Mouse (Mus musculus): ENCODE results near the gene Sqstm1. TPM values are rescaled to one million over a fixed set of nuclear protein-coding genes. Genes with fewer than 3 reads are reported as not detected.

Sqstm1 gene
- polyA plus RNA-seq (2015; fragmentation: Nextera tagmentation; extraction: Ambion mirVana), result 224 and 229 TPM in 2 replicates

DNA sequence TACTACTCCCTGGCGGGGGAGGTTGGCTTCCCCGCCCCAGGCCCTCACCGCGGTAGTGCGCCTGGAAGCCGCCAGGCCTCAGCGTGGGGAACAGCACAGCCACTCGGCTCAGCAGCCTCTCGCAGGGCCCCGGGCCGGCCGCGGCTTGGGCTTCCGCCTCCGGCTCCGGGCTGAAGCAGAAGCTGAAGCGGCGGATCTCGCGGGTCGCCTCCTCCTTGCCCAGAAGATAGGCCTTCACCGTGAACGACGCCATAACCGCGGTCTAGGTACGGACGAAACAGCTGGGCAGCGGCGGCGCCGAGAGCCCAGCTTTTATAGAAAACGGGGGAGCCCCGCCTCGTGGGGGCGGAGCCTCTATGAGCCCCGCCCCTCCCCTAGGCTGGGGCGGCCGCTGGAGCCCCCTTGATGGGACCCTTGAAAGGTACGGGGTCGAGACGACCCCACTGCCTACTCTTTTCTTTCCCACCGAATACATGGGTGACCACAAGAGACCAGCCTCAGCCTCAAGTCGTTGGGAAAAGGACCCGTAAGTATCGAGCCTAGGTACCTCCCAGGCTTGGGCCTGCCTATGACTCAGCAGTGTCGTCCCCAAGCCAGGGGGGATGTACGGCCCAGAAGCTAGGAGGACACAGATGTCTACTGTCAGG, at the start of gene Sqstm1, which contains the start of gene Mgat4b:
Sqstm1 (minus strand) TSS at position 323 of the 647 bp plus-strand sequence.
Mgat4b (plus strand) TSS at position 386 of the 647 bp plus-strand sequence.
- WGBS, result under 1% methylated on average over 48 of the region's 48 CpGs
- peak; percentile 69 for ATAC-seq (ENCODE audit: insufficient read depth, low FRiP score, low read depth)
- H3K4me2 ChIP-seq, result peak within 1 kb of the TSS; percentile 65
- H3K36me3 ChIP-seq, result peaks cover 25% of the 10 kb centered on the region
- no peaks in the 10 kb centered on the region for H3K9me3 ChIP-seq
- no peaks in the 10 kb centered on the region for H3K27me3 ChIP-seq (replicated peaks)
- H3K27ac ChIP-seq, result peak within 1 kb of the TSS; percentile 99
- H3K4me1 ChIP-seq, result peaks cover 19% of the 10 kb centered on the region
- H3K9ac ChIP-seq, result peak within 1 kb of the TSS; percentile 98
- peak within 1 kb of the TSS; percentile 98 for H3K4me3 ChIP-seq (replicated peaks)

DNA sequence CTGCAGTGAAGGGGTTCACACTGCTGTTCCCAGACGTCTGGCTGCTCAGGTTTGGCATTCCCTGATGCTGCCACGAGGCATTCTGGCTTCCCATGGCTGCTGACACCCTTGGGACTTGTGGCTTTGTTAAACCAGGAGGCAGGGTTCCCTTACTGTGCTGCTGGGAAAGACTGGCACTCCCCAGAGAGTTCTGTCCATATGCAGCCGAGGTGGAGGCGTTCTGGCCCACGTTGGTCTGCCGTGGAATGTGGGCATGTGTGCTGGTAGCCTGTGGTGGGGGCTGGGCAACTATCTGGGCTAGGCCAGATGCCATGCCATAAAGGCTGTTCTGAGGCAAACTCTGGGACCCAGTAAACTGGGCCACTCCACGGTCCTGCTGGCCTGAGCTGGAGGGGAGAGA, 47.7 kb upstream of the Sqstm1 start:
- H3K4me3 ChIP-seq (replicated peaks), result no peak overlapping the region
- no peak overlapping the region for H3K27ac ChIP-seq
- no peaks in the 10 kb centered on the region for H3K4me1 ChIP-seq
- no peak overlapping the region for H3K9ac ChIP-seq
- H3K36me3 ChIP-seq, result peaks cover 47% of the 10 kb centered on the region
- no peaks in the 10 kb centered on the region for H3K9me3 ChIP-seq
- ATAC-seq (ENCODE audit: insufficient read depth, low FRiP score, low read depth), result no peak
- H3K27me3 ChIP-seq (replicated peaks), result no peaks in the 10 kb centered on the region
- WGBS, result 87% methylated on average over 7 of the region's 7 CpGs
- H3K4me2 ChIP-seq, result no peak overlapping the region

DNA sequence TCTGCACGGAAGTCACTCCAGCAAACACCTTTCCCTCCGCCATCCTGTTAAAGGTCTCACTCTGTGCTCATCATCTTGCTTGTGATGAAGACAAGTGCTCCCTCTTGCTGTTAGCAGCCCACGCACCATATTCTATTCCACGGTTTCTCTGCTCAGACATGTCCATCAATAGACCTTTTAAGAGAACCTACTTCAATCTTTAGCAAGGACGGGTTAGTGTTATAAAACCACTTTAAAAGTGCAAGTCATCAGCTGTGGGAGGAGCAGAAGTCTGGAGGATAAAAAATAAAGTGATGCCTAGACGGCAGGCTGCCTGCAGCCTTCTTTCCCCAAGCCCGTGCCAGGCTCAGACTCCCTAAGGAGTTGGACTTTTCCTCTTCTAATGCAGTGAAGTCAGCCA, 46.0 kb upstream of the Sqstm1 start:
- Histone ChIP-seq H3K4me2 (no peak overlapping the region), H3K4me1 (no peaks in the 10 kb centered on the region; the same call in 1 of the 2 replicates), H3K4me3 (replicated peaks) (no peak overlapping the region), H3K27ac (no peak overlapping the region), H3K36me3 (peaks cover 31% of the 10 kb centered on the region), H3K9ac (no peak overlapping the region), H3K9me3 (no peaks in the 10 kb centered on the region), H3K27me3 (replicated peaks) (no peaks in the 10 kb centered on the region)
- no peak for ATAC-seq (ENCODE audit: insufficient read depth, low FRiP score, low read depth)
- WGBS, result 81% methylated on average over 7 of the region's 7 CpGs

DNA sequence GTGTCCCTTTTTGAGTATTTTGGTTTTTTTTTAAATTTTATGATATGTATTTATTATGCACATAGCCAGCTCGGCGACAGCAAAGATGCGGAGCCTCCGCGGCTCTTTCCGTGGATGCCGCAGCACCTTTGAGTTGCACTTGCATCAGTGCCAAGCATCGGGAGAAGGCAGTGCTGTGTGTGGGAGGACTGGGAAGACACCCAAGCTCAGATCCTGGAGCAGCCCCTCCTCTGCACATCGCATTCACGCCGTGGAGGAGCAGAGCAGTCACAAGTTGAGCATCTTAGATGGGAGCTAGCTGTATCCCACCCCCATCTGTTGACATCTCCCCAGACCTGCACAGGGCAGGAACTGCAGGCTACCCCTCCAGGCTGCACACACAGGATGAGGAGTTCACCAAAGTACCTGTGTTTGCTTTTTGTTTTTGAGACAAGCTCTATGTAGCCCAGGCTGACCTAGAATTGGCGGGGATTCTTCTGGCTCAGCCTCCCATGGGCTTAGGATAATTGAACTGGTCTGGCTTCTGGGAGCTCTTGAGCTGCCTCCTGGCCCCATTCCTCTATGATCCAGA, 43.5 kb upstream of the Sqstm1 start:
- H3K36me3 ChIP-seq, result peaks cover 16% of the 10 kb centered on the region

DNA sequence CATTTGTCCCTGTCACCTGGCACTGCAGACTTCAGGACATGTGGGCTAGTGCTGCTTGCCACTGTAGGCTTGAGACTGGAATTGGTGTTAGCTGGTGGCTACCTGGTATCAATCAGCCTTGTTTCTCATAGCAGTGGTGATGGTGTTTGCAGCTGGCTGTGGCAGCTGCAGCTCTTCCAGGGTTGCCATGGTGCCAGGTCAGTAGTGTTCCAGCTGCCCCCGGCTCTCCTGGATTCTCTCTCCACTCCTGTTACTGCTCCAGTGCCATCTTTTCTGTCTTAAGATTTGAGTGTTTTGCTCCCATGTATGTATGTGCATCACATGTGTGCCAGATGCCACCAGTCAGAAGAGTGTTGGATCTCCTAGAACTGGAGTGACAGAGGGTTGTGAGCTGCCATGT, 42.8 kb upstream of the Sqstm1 start:
- 38% methylated on average over 1 of the region's 1 CpGs for WGBS
- ATAC-seq (ENCODE audit: insufficient read depth, low FRiP score, low read depth), result no peak
- Histone ChIP-seq H3K4me3 (replicated peaks) (no peak overlapping the region), H3K9ac (no peak overlapping the region), H3K27me3 (replicated peaks) (no peaks in the 10 kb centered on the region), H3K4me1 (no peaks in the 10 kb centered on the region; the same call in 1 of the 2 replicates), H3K27ac (no peak overlapping the region), H3K36me3 (peaks cover 10% of the 10 kb centered on the region), H3K4me2 (no peak overlapping the region), H3K9me3 (no peaks in the 10 kb centered on the region)

More for the DNA sequence above, 43.5 kb upstream of the Sqstm1 start:
- Histone ChIP-seq H3K9ac (no peak overlapping the region), H3K4me1 (no peaks in the 10 kb centered on the region; the same call in 1 of the 2 replicates), H3K27ac (no peak overlapping the region), H3K27me3 (replicated peaks) (no peaks in the 10 kb centered on the region), H3K9me3 (no peaks in the 10 kb centered on the region), H3K4me2 (no peak overlapping the region), H3K4me3 (replicated peaks) (no peak overlapping the region)
- whole genome bisulfite sequencing, result 78% methylated on average over 12 of the region's 12 CpGs
- ATAC-seq (ENCODE audit: insufficient read depth, low FRiP score, low read depth), result 0 out of 2 replicates have a peak, but pooled peaks have one; percentile 9

DNA sequence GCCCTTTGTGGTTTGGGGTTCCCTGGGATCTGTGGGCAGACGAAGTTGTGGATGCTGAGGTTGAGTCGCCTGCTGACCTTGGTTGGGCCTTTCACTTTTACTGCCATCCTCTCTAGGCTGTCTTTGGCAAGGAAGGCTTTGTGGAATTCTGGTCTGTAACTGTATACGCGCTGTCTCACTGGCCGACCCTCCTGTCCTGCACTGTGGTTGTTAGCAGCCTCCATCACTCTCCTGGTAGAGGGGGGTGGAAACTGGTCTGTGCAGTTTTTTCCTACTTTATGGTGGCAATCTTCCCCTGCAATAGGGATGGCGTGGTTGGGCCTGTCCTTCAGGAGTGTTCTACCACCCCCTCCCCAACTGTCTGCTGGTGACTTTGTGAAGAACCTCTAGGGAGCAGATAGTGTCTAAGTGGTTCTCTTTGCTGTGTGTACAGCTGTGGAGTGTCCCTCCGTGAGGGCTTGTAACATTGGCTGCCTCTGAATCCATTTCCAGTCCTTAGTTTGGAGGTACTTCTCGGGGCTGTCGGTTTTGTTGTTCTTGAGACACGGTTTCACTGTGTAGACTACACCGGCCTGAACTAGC, 42.1 kb upstream of the Sqstm1 start:
- Histone ChIP-seq H3K4me2 (no peak overlapping the region), H3K4me3 (replicated peaks) (no peak overlapping the region), H3K9me3 (no peaks in the 10 kb centered on the region), H3K4me1 (no peaks in the 10 kb centered on the region; the same call in 1 of the 2 replicates), H3K27ac (no peak overlapping the region), H3K36me3 (peaks cover 4% of the 10 kb centered on the region; the same call in 1 of the 2 replicates), H3K9ac (no peak overlapping the region), H3K27me3 (replicated peaks) (no peaks in the 10 kb centered on the region)
- no peak for ATAC-seq (ENCODE audit: insufficient read depth, low FRiP score, low read depth)
- 53% methylated on average over 11 of the region's 11 CpGs for WGBS

DNA sequence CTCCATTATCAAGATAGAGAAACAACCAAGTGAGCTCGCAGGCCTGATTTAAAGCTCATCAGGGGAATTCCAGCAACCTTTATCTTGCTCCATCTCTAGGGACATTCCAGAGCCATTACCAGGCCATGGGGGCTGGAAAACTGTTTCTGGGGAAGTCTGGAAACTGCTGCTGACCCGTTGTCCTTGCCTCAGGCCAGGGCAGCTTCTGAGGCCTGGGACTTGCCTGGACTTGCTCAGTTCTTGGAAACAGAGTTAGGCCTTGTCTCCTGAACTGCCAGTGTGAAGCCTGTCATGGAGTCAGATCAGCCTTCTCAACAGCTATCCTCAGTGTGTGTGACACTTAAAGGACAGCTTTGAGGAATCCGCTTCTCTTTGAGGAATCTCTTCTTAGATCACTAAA, 41.5 kb upstream of the Sqstm1 start:
- Histone ChIP-seq H3K4me2 (no peak overlapping the region), H3K27ac (no peak overlapping the region), H3K27me3 (replicated peaks) (no peaks in the 10 kb centered on the region), H3K9me3 (no peaks in the 10 kb centered on the region), H3K36me3 (peaks cover 3% of the 10 kb centered on the region; the same call in 1 of the 2 replicates), H3K4me1 (no peaks in the 10 kb centered on the region; the same call in 1 of the 2 replicates), H3K4me3 (replicated peaks) (no peak overlapping the region), H3K9ac (no peak overlapping the region)
- WGBS, result 47% methylated on average over 3 of the region's 3 CpGs
- no peak for ATAC-seq (ENCODE audit: insufficient read depth, low FRiP score, low read depth)

DNA sequence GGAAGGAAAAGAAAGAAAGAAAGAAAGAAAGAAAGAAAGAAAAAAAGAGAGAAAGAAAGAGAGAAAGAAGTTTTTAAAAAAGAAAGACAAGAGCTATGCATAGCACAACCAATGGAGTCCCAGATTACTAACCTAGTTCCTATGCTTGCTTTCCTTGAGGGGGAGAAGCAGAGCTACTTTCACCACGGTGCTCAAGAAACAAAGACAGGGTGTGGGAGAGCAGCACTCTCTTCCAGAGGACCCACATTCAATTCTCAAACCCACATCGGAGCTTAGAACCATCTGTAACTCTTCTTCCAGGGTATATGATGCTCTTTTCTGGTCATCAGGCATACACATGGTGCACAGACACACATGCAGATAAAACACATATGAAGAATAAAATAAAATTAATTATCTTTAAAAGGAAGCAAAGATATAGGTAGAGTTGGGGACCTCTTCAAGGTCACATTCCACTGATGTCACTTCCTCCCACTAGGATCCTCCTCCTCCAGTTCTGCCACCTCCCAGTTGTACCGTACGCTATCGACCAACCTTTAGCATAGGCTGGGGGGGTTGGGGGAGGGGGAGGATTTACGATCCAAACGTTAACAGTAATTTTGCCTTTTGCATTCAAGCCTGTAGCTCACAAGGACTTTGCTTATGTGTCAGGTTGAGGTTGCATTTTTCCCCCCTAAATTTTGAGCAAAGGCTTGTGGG, 38.0 kb upstream of the Sqstm1 start:
- ATAC-seq (ENCODE audit: insufficient read depth, low FRiP score, low read depth), result no peak
- Histone ChIP-seq H3K4me3 (replicated peaks) (no peak overlapping the region), H3K27me3 (replicated peaks) (no peaks in the 10 kb centered on the region), H3K27ac (no peak overlapping the region), H3K36me3 (no peaks in the 10 kb centered on the region), H3K9me3 (no peaks in the 10 kb centered on the region), H3K9ac (no peak overlapping the region), H3K4me1 (no peaks in the 10 kb centered on the region; the same call in 1 of the 2 replicates), H3K4me2 (no peak overlapping the region)
- 70% methylated on average over 7 of the region's 7 CpGs for WGBS

DNA sequence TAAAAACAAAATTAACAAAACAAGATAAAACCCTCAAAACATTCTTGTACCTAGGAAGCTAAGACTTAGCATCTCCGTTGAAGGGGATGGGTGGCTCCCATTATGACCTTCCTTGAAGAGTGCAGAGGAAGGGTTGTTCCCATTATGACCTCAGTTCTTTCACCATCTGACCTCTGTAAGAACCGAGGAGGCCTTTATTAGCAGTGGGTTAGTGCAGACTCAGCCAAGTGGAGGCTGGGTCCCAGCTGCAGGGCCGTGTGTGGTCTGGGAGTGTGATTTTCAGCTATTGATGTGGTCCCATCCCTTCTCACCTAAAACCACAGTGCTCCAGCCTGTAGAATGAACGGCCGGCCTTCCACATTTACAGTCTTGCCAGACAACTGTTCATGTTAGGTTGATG, 34.6 kb upstream of the Sqstm1 start:
- Histone ChIP-seq H3K4me1 (no peaks in the 10 kb centered on the region), H3K9ac (no peak overlapping the region), H3K4me2 (no peak overlapping the region), H3K9me3 (no peaks in the 10 kb centered on the region), H3K4me3 (replicated peaks) (no peak overlapping the region), H3K36me3 (no peaks in the 10 kb centered on the region), H3K27me3 (replicated peaks) (no peaks in the 10 kb centered on the region), H3K27ac (no peak overlapping the region)
- 74% methylated on average over 5 of the region's 5 CpGs for WGBS
- ATAC-seq (ENCODE audit: insufficient read depth, low FRiP score, low read depth), result no peak

DNA sequence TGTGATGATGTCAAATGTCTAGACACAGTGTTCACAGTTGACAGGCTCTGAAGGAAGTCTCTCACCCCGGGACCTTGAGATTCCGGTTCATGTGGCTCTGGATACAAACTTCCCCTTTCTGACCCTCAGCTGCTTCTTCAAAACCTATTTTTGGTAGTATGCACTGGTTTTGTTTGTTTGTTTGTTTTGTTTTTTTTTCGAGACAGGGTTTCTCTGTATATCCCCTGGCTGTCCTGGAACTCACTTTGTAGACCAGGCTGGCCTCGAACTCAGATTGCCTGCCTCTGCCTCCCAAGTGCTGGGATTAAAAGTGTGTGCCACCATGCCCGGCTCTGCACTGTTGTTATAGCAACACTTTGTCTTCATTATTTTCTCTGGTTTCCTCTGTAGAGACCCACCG, 33.3 kb upstream of the Sqstm1 start:
- Histone ChIP-seq H3K4me1 (no peaks in the 10 kb centered on the region), H3K9me3 (no peaks in the 10 kb centered on the region), H3K27ac (no peak overlapping the region), H3K9ac (no peak overlapping the region), H3K4me2 (no peak overlapping the region), H3K27me3 (replicated peaks) (no peaks in the 10 kb centered on the region), H3K4me3 (replicated peaks) (no peak overlapping the region), H3K36me3 (no peaks in the 10 kb centered on the region)
- ATAC-seq (ENCODE audit: insufficient read depth, low FRiP score, low read depth), result no peak
- 80% methylated on average over 6 of the region's 6 CpGs for WGBS

DNA sequence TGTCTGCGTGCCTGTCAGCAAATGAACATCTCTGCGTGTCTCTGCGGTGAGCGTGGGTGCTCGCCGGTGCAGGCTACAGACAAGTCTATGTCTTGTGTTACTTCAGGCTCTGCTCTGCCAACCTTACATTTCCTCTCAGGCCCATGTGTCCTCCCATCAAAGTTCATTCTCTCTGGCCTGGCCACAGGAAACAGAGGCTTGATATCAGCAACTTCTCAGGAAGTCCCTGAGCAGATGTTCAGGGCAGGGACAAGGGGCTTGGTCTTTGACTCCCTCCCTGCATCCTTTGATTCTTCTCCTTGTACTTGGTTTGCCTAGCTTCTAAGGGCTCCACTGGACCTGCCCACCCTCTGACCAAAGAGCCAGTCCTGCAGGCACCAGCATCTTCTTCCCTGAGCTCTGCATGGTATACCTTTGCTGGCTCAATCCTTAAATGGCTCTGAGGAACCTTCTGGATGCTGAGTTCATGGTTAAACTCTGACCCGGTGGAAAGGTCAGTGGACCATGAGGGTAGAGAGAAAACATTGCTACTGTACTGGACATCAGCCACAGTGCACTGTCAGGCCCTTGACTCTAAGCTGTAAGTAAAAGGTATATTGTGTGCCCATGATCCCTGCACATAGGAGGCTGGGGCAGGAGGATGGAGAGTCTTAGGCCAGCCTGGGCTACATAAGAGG, 29.7 kb upstream of the Sqstm1 start:
- H3K4me1 ChIP-seq, result peaks cover 13% of the 10 kb centered on the region

More for the DNA sequence above, 29.7 kb upstream of the Sqstm1 start:
- Histone ChIP-seq H3K4me2 (no peak overlapping the region), H3K4me3 (replicated peaks) (no peak overlapping the region), H3K9me3 (no peaks in the 10 kb centered on the region), H3K27me3 (replicated peaks) (peaks cover 16% of the 10 kb centered on the region; the same call in 1 of the 2 replicates), H3K9ac (no peak overlapping the region), H3K27ac (no peak overlapping the region), H3K36me3 (no peaks in the 10 kb centered on the region)
- ATAC-seq (ENCODE audit: insufficient read depth, low FRiP score, low read depth), result no peak
- WGBS, result 87% methylated on average over 7 of the region's 7 CpGs

Measured in stomach, embryonic 15.5 days (tissue).